Mouse (Mus musculus) kidney, adult 2 months (tissue): ENCODE measurements around the gene Spem1. TPM values are rescaled to one million over a fixed set of nuclear protein-coding genes. Genes with fewer than 3 reads are reported as not detected.
"Not testable (repeated sequence)": the region's sequence is repeated elsewhere in the genome, so short reads cannot be mapped to it uniquely, and the experiment has no call there.

ENCODE experiments used
- DNase-seq: peaks from one replicate; pipeline ENCODE4 v3.0.0; 2021
- H3K27ac ChIP-seq: fragments of 200-500 bp; 2 replicates; pipeline ENCODE4 v1.5.1; 2012; ENCODE audit warnings: low read depth, low read length, control low read depth, inconsistent platforms; ENCODE audit not compliant: insufficient read depth
- H3K27me3 ChIP-seq: fragments of 200-500 bp; replicated peaks from 2 replicates; pipeline ENCODE4 v1.6.1; 2012; ENCODE audit warnings: mild to moderate bottlenecking, moderate library complexity, low read length, inconsistent platforms; ENCODE audit not compliant: control insufficient read depth, insufficient read depth
- H3K36me3 ChIP-seq: fragments of 200-500 bp; 2 replicates; pipeline ENCODE4 v1.6.1; 2012; ENCODE audit warnings: mild to moderate bottlenecking, moderate library complexity, low read length, inconsistent platforms; ENCODE audit not compliant: control insufficient read depth, insufficient read depth
- H3K4me1 ChIP-seq: fragments of 200-500 bp; 2 replicates; pipeline ENCODE4 v1.6.1; 2011; ENCODE audit warnings: low read length; ENCODE audit not compliant: control insufficient read depth, insufficient read depth
- H3K4me3 ChIP-seq: fragments of 200-500 bp; 2 replicates; pipeline ENCODE4 v1.5.1; 2011; ENCODE audit warnings: mild to moderate bottlenecking, low read depth, low read length, control low read depth; ENCODE audit not compliant: insufficient read depth
- CTCF ChIP-seq: fragments of 200-500 bp; conservative IDR thresholded peaks from 2 replicates; pipeline ENCODE4 v1.5.1; 2011; ENCODE audit warnings: low read depth, mild to moderate bottlenecking, control low read depth, low read length, moderate library complexity, mixed read lengths; ENCODE audit not compliant: insufficient read depth, insufficient read length
- POLR2A ChIP-seq: fragments of 200-500 bp; IDR thresholded peaks from one replicate; pipeline ENCODE4 v1.6.1; 2011; ENCODE audit warnings: low read depth, low read length, control low read depth
- WGBS: fragments of 180-500 bp; shearing (Covaris S2); methylation state at CpG from one replicate; pipeline ENCODE4 v1.1.7; 2018; 5-methylcytosine and 5-hydroxymethylcytosine counted together
- polyA plus RNA-seq: library from polyadenylated mRNA; depleted of rRNA; stranded (reverse); fragments of >200 nt; gene quantifications from 2 replicates; pipeline ENCODE4 v1.2.3, GENCODE M21; 2012; rRNA removed

The Spem1 gene
- polyA plus RNA-seq = 0.28 and 0.38 TPM in 2 replicates

GRCm38 (mm10) chr11:69822080-69822479, at the start of gene Spem1:
Gene Spem1, minus strand, starts transcription at chr11:69822180.
- Histone ChIP-seq H3K27me3 (no peaks in the 10 kb centered on the region), H3K36me3 (no peaks in the 10 kb centered on the region), H3K4me3 (no peak within 1 kb of the TSS), H3K4me1 (no peaks in the 10 kb centered on the region), H3K27ac (no peak within 1 kb of the TSS)
- no peak for TF ChIP-seq CTCF
- no peak for TF ChIP-seq POLR2A
- no peak for DNase-seq
- 86% methylated on average over 3 of the region's 3 CpGs for WGBS

DNA sequence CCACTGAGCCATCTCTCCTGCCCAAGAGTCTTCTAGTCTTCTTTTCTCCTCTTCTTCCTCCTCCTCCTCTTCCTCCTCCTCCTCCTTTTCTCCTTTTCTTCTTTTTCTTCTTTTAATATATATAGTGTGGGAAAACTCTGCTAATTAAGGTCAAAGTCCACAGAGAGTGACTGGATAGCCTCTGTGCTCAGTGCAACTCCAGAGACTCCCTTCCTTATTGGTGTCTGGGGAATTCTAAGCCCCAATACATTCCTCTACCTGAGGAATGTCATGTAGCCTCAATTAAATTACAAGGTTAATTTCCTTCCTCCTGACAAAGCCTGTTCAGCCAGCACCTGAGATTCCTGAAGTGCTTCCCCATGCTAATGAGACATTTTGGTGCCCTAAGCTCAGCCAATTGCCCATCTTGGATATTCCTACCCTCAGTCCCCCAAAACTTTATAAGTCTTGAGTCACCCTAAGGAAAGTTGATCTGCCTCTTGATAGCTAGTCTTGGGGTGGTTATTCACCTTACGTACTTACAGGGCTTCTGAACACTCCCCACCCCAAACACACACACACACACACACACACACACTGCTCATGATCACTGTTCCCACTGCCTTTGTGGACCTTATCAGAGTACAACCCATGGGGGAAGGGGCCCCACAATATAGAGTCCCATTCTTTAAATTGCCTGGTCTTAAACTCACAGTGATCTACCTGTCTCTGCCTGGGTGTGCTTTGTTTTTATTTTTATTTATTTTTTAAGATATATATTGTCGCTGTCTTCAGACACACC, 48.5 kb upstream of the Spem1 start:
- no peaks in the 10 kb centered on the region for H3K27me3 ChIP-seq
- H3K27ac ChIP-seq = no peak overlapping the region

DNA sequence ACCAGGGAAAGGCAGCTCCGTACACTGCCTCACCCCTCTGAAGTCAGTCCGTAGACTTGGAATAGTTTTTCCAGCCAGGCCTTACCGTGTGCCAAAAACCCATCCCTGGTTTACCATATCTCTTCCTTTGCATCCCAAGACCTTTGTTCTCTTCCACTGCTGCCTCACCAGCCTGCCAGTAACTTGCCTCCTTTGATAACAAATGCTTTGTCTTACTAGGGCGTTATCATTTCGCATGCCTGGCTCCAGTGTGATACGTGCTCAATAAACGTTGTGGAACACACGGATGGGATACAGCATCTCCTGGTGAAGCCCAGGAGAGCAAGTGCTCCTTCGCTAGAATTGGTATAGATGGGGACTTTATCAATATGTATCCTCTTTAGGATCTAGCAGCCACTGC, 45.4 kb upstream of the Spem1 start:
- Histone ChIP-seq H3K4me1 (no peaks in the 10 kb centered on the region), H3K27ac (no peak overlapping the region), H3K27me3 (no peaks in the 10 kb centered on the region), H3K36me3 (no peaks in the 10 kb centered on the region), H3K4me3 (no peak overlapping the region)
- TF ChIP-seq CTCF = no peak
- no peak for TF ChIP-seq POLR2A
- no peak for DNase-seq
- 79% methylated on average over 9 of the region's 9 CpGs for WGBS

More for the DNA sequence above, 48.5 kb upstream of the Spem1 start:
- Histone ChIP-seq H3K4me1 (no peaks in the 10 kb centered on the region), H3K36me3 (no peaks in the 10 kb centered on the region), H3K4me3 (no peak overlapping the region)
- DNase-seq = no peak
- 96% methylated on average over 2 of the region's 2 CpGs for WGBS
- TF ChIP-seq POLR2A = no peak
- TF ChIP-seq CTCF = no peak

DNA sequence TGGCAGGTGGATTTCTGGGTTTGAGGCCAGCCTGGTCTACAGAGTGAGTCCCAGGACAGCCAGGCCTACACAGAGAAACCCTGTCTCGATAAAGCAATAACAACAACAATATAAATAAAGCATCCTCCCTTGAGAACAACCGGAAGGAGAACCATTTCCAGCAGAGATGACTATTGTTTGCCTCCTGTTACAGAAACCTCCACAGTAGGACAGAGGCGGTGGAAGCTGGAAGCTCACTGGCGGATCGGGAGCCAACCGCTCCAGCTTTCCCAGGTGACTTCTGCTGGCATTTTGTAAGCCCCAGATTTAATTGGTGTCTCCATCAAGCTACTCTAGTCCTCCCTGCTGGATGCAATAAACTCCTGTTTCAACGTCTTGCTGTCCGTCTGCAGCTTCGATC, 43.6 kb upstream of the Spem1 start:
- no peaks in the 10 kb centered on the region for H3K4me1 ChIP-seq
- no peak overlapping the region for H3K27ac ChIP-seq
- TF ChIP-seq CTCF (no peak), POLR2A (no peak)
- no peak overlapping the region for H3K4me3 ChIP-seq
- no peaks in the 10 kb centered on the region for H3K36me3 ChIP-seq
- 84% methylated on average over 9 of the region's 9 CpGs for WGBS
- DNase-seq = no peak
- no peaks in the 10 kb centered on the region for H3K27me3 ChIP-seq

GRCm38 (mm10) chr11:69864138-69864860, 42.3 kb upstream of the Spem1 start:
- WGBS = 51% methylated on average over 8 of the region's 8 CpGs
- no peak overlapping the region for H3K4me3 ChIP-seq
- no peaks in the 10 kb centered on the region for H3K4me1 ChIP-seq
- no peak overlapping the region for H3K27ac ChIP-seq
- no peaks in the 10 kb centered on the region for H3K36me3 ChIP-seq
- TF ChIP-seq POLR2A (no peak), CTCF (no peak)
- H3K27me3 ChIP-seq = no peaks in the 10 kb centered on the region
- no peak for DNase-seq

GRCm38 (mm10) chr11:69863729-69864128, 41.7 kb upstream of the Spem1 start:
- H3K36me3 ChIP-seq, H3K4me1 ChIP-seq, DNase-seq, H3K27me3 ChIP-seq, H3K4me3 ChIP-seq, H3K27ac ChIP-seq: not testable (repeated sequence)
- 66% methylated on average over 3 of the region's 3 CpGs for WGBS

GRCm38 (mm10) chr11:69858113-69858998, 36.4 kb upstream of the Spem1 start, which contains the start of gene Tnk1:
Gene Tnk1, minus strand, starts transcription at chr11:69858730.
- WGBS = 27% methylated on average over 30 of the region's 30 CpGs
- Histone ChIP-seq H3K36me3 (no peaks in the 10 kb centered on the region), H3K27me3 (no peaks in the 10 kb centered on the region), H3K4me1 (no peaks in the 10 kb centered on the region; the same call in 1 of the 2 replicates), H3K27ac (peak within 1 kb of the TSS; percentile 75), H3K4me3 (peak within 1 kb of the TSS; percentile 46)
- DNase-seq = peak; percentile 80
- TF ChIP-seq CTCF (no peak), POLR2A (no peak)
